Mouse (Mus musculus) lung, postnatal 0 days (tissue): Measurements from ENCODE around the gene Pam16. TPM values are rescaled to one million over a fixed set of nuclear protein-coding genes. Genes with fewer than 3 reads are reported as not detected.
A peak's percentile ranks its signal among the peaks of the same experiment; 100 is the strongest.

Experiments
- ATAC-seq: fragments of 200-750 bp; cut with Nextera tagmentation; 2 replicates; pipeline ENCODE4 v1.8.0; 2017; ENCODE audit warnings: moderate library complexity
- DNase-seq: peaks from one replicate; pipeline ENCODE4 v3.0.0-alpha.2; 2016; ENCODE audit warnings: low spot score
- H3K27ac ChIP-seq: fragments of 300-500 bp; sonication (generic); 2 replicates; pipeline ENCODE4 v1.5.1; 2014; ENCODE audit warnings: antibody characterized with exemption, mild to moderate bottlenecking, low read length, mixed read lengths
- H3K27me3 ChIP-seq: fragments of 300-500 bp; sonication (generic); replicated peaks from 2 replicates; pipeline ENCODE4 v1.6.1; 2014; ENCODE audit warnings: low read length, mixed read lengths; ENCODE audit not compliant: insufficient read depth
- H3K36me3 ChIP-seq: fragments of 300-500 bp; sonication (generic); 2 replicates; pipeline ENCODE4 v1.6.1; 2014; ENCODE audit warnings: low read length, mixed read lengths; ENCODE audit not compliant: insufficient read depth
- H3K4me1 ChIP-seq: fragments of 300-500 bp; sonication (generic); 2 replicates; pipeline ENCODE4 v1.6.1; 2014; ENCODE audit warnings: antibody characterized with exemption, low read depth, low read length, mixed read lengths; ENCODE audit not compliant: insufficient read depth
- H3K4me2 ChIP-seq: fragments of 300-500 bp; sonication (generic); replicated peaks from 2 replicates; pipeline ENCODE4 v1.6.1; 2014; ENCODE audit warnings: low read depth, mild to moderate bottlenecking, low read length, moderate library complexity, mixed read lengths
- H3K4me3 ChIP-seq: fragments of 300-500 bp; sonication (generic); 2 replicates; pipeline ENCODE4 v1.5.1; 2014; ENCODE audit warnings: low read depth, low read length
- H3K9ac ChIP-seq: fragments of 300-500 bp; sonication (generic); replicated peaks from 2 replicates; pipeline ENCODE4 v1.6.1; 2014; ENCODE audit warnings: low read depth, mild to moderate bottlenecking
- H3K9me3 ChIP-seq: fragments of 300-500 bp; sonication (generic); 2 replicates; pipeline ENCODE4 v1.6.1; 2016; ENCODE audit warnings: low read length, mixed read lengths
- CTCF ChIP-seq: IDR thresholded peaks from 2 replicates; pipeline ENCODE4 v1.5.1; 2016; ENCODE audit warnings: antibody characterized with exemption, mild to moderate bottlenecking
- EP300 ChIP-seq: IDR thresholded peaks from 2 replicates; pipeline ENCODE4 v1.6.1; 2016; ENCODE audit warnings: antibody characterized with exemption, mild to moderate bottlenecking, control low read depth
- WGBS: fragments of 180-500 bp; shearing (Covaris S2); extraction: QIAGEN DNeasy Blood & Tissue Kit; methylation state at CpG from one replicate; pipeline ENCODE4 v1.1.7; 2014; 5-methylcytosine and 5-hydroxymethylcytosine counted together
- polyA plus RNA-seq: library from polyadenylated mRNA; unstranded; fragments of >200 nt; fragmentation: Nextera tagmentation; extraction: Ambion mirVana; gene quantifications from 2 replicates; pipeline ENCODE4 v1.2.1, GENCODE M21; 2015

Pam16 gene
- polyA plus RNA-seq, 1 experiment from 2014 or later: 78.4 TPM

DNA sequence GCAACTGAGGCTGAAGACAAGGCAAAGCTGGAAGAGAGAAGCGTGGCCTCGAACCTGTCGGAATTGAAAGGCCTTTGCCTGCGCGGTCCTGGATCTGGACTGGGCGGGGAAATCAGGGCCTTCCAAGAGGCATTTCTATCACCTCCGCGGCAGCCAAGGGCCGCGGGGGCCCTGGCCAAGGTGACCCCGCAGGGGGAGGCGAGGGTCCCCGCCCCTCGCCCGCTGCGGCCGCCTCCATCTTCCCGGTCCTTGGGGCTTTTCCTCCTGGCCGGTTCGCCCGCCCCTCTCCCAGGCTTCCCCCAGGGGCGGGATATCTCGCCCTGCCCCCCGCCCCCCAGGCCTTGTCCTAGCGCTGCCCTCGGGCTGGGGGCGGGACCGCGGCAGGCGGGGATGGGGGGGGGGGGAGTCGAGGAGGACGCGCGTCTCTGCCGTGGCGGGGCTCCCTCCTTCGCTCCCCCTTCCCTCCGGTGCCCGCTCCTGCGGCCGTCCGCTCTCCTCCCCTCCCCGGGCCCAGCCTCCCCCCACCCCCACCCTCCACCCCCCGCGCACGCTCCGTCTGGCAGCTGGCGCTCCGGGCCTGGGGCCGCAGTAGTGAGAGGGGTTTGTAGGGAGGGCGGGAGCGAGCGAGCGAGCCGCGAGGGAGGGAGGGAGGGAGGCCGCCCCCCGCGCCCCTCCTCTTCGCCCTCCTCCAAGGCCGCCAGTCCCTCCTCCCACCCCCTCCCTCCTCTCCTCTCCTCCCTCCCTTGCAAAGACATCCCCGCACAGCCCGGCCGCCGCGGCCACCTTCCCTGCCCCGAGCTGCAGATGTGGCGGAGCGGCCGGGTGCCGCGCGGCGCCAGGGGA is 30.6 kb downstream of the Pam16 start, which contains the start of gene Glis2:
Glis2 (plus strand) TSS at position 743 of the 843 bp plus-strand sequence.
- no peaks in the 10 kb centered on the region for H3K27me3 ChIP-seq
- peak; percentile 92 for DNase-seq
- no peaks in the 10 kb centered on the region for H3K9me3 ChIP-seq
- peak within 1 kb of the TSS; percentile 78 for H3K4me2 ChIP-seq
- 0% methylated on average over 21 of the region's 74 CpGs for WGBS
- no peaks in the 10 kb centered on the region for H3K36me3 ChIP-seq
- H3K4me1 ChIP-seq: peaks cover 35% of the 10 kb centered on the region
- peak within 1 kb of the TSS; percentile 79 for H3K4me3 ChIP-seq
- TF ChIP-seq EP300 (no peak), CTCF (no peak)
- peak within 1 kb of the TSS; percentile 65 for H3K9ac ChIP-seq
- ATAC-seq: peak; percentile 83
- H3K27ac ChIP-seq: peak within 1 kb of the TSS; percentile 88

DNA sequence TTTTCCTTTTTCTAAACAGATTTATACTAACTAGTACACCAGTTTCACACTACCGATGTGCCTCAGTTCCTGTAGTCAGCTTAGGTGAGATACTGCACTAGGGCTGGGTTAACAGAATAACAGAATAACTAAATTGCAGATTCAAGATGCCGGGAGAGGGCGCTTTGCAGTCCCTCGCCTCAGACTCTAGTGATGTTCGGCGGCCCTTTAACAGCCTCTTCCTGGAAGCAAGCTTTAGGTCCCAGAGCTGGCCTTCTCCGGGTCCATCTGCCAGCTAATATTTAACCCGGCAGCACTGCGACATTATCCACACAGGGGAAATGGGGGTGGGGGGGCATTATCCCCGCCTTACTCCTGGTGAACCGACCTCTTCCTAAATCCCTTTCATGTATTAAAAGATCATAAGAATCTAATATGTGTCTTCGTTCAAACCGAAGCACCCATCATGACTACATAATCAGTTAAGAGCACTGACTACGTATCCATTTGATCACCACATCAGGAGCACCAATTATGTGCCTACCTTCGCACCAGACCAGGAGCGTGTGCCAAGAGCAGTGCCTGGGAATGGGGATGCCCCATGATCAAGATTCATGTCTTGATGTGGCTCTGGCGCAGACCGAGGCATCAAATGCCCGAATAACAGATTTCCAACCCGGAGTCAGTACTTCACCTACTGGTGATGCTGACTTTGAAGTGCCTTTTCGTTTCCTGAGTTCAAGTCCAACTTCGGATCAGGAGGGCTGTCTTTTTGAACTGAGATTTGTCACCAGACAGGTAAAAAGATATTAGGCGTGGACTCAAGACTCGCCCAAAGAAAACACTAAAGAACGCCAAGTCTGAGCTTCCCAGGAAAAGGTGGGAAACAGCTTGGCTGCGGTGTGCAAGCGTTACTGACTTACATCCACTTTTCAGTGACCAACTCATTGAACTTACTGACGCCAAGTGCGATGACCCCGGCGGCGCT is 31.6 kb downstream of the Pam16 start:
- Histone ChIP-seq H3K9ac (peak overlapping the region; percentile 65), H3K4me2 (peak overlapping the region; percentile 78), H3K36me3 (no peaks in the 10 kb centered on the region), H3K27me3 (no peaks in the 10 kb centered on the region), H3K4me1 (peaks cover 28% of the 10 kb centered on the region), H3K9me3 (no peaks in the 10 kb centered on the region), H3K27ac (peak overlapping the region; percentile 88), H3K4me3 (peak overlapping the region; percentile 79)
- TF ChIP-seq CTCF (peak; percentile 72), EP300 (no peak)
- ATAC-seq: no peak
- DNase-seq: peak; percentile 88
- 12% methylated on average over 32 of the region's 32 CpGs for WGBS

GRCm38 (mm10) chr16:4590236-4590635 is 34.6 kb downstream of the Pam16 start:
- DNase-seq (peak; percentile 35), ATAC-seq (no peak)
- no peaks in the 10 kb centered on the region for H3K36me3 ChIP-seq
- H3K9ac ChIP-seq: no peak overlapping the region
- H3K9me3 ChIP-seq: no peaks in the 10 kb centered on the region
- TF ChIP-seq CTCF (no peak), EP300 (no peak)
- WGBS: 94% methylated on average over 9 of the region's 9 CpGs
- H3K4me3 ChIP-seq: no peak overlapping the region
- H3K27me3 ChIP-seq: no peaks in the 10 kb centered on the region
- no peak overlapping the region for H3K27ac ChIP-seq
- no peak overlapping the region for H3K4me2 ChIP-seq
- peaks cover 19% of the 10 kb centered on the region for H3K4me1 ChIP-seq

DNA sequence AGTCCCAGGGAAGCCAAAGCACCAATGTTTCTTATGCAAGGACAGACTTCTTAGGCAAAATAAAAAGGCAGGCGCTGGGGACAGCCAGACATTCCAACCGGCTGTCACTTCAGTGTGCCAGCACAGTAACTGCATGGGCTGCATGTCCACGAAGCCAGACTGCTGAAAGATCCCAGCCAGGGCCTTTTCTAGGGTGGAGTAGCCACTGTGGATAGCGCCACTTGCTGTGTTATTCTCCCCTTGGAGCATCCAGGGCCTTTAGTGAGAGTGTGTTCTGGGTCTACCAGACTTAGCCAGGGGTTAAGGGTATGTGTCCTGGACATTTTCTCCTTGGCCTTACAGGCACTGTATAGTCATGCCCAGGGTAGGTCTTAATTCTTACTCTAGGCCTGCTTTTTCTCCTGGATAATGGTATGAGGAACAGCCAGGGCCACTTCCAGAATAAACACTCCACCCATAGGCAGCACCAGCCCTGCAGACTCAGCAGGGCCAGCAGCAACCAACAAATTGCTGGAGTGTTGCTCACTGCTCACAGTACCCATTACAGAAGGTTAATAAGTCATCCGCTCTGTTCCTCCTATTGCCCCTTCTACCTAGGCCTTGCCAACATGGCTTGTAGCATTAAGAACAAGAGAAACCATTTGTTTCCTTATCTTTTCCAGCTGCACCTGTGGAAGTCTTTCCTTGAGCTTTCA is 37.1 kb downstream of the Pam16 start:
- peaks cover 10% of the 10 kb centered on the region for H3K4me1 ChIP-seq
- H3K36me3 ChIP-seq: no peaks in the 10 kb centered on the region
- DNase-seq (peak; percentile 66), ATAC-seq (no peak)
- no peaks in the 10 kb centered on the region for H3K9me3 ChIP-seq
- peak overlapping the region; percentile 90 for H3K27ac ChIP-seq
- TF ChIP-seq EP300: peak; percentile 14; the same call in 1 of the 2 replicates
- no peak for TF ChIP-seq CTCF
- no peak overlapping the region for H3K4me3 ChIP-seq
- 32% methylated on average over 5 of the region's 5 CpGs for WGBS
- H3K4me2 ChIP-seq: peak overlapping the region; percentile 58; the same call in 1 of the 2 replicates
- H3K9ac ChIP-seq: no peak overlapping the region
- no peaks in the 10 kb centered on the region for H3K27me3 ChIP-seq

GRCm38 (mm10) chr16:4586531-4587123 is 38.2 kb downstream of the Pam16 start:
- Histone ChIP-seq H3K4me3 (peak overlapping the region; percentile 43), H3K4me1 (peaks cover 10% of the 10 kb centered on the region), H3K9ac (0 out of 2 replicates have a peak overlapping the region, but pooled peaks have one; percentile 5), H3K36me3 (no peaks in the 10 kb centered on the region), H3K27me3 (no peaks in the 10 kb centered on the region), H3K9me3 (no peaks in the 10 kb centered on the region), H3K27ac (peak overlapping the region; percentile 90), H3K4me2 (peak overlapping the region; percentile 58)
- TF ChIP-seq EP300: peak; percentile 78
- TF ChIP-seq CTCF: peak; percentile 45; the same call in 1 of the 2 replicates
- peak; percentile 99 for ATAC-seq
- 1% methylated on average over 41 of the region's 43 CpGs for WGBS
- DNase-seq: peak; percentile 100
